Mouse (Mus musculus): Measurements from ENCODE around the gene Palm2.

GRCm38 (mm10) chr4:57428317-57428716, 5.7 kb upstream of the Palm2 start:
- TF ChIP-seq CHD2 (IDR thresholded peaks at IDR 0.05; ENCODE audit: low read depth, low read length) (no peak), ZC3H11A (IDR thresholded peaks at IDR 0.05; ENCODE audit: borderline replicate concordance, low read depth, low read length) (no peak), MAFK (IDR thresholded peaks at IDR 0.05; ENCODE audit: insufficient read depth, low read depth, low read length) (no peak), ZNF384 (IDR thresholded peaks at IDR 0.05; ENCODE audit: low read depth, low read length) (no peak)
